Mouse (Mus musculus): ENCODE results near the gene Tle3.

GRCm38 (mm10) chr9:61452081-61452480 is 79.9 kb downstream of the Tle3 start:
- TF ChIP-seq CTCF (IDR thresholded peaks at IDR 0.05; ENCODE audit: low read depth), result no peak
- TF ChIP-seq EP300 (IDR thresholded peaks at IDR 0.05; ENCODE audit: low read depth), result no peak

Data from liver, embryonic 14.5 days (tissue).